Mouse (Mus musculus): ENCODE data around the gene Hoxb1. TPM values are rescaled to one million over a fixed set of nuclear protein-coding genes. Genes with fewer than 3 reads are reported as not detected.

Gene Hoxb1
- polyA plus RNA-seq, 1 experiment from 2014 or later = 0.12 TPM

MicroRNAs encoded within 50 kb of the gene (microRNA counts, 519-probe panel; counts per million panel counts)
- microRNA mmu-miR-10a = 5,339 counts per million, percentile 99 among the panel's probes with 10 or more counts

Small RNA genes within 50 kb of the gene (microRNA-seq; reads per million reads assigned to microRNA genes)
- 163,530 reads per million, percentile 100 among the genes with 10 or more reads in this experiment for gene Mir10a

Other genes starting within 250 kb of the Hoxb1 start
- not detected in 2 replicates for gene Ttll6, start 232.0 kb upstream of the Hoxb1 start, polyA plus RNA-seq (2015; fragmentation: Nextera tagmentation; extraction: Ambion mirVana)
- not detected in 2 replicates for gene Hoxb13, start 171.4 kb upstream of the Hoxb1 start, polyA plus RNA-seq (2015; fragmentation: Nextera tagmentation; extraction: Ambion mirVana)
- 21.5 and 24.5 TPM in 2 replicates for gene Hoxb9, start 94.3 kb upstream of the Hoxb1 start, polyA plus RNA-seq (2015; fragmentation: Nextera tagmentation; extraction: Ambion mirVana)
- 9.5 and 12.9 TPM in 2 replicates for gene Hoxb8, start 83.8 kb upstream of the Hoxb1 start, polyA plus RNA-seq (2015; fragmentation: Nextera tagmentation; extraction: Ambion mirVana)
- 60.9 and 68.3 TPM in 2 replicates for gene Hoxb7, start 79.1 kb upstream of the Hoxb1 start, polyA plus RNA-seq (2015; fragmentation: Nextera tagmentation; extraction: Ambion mirVana)
- 50.3 and 55.7 TPM in 2 replicates for gene Hoxb6, start 73.3 kb upstream of the Hoxb1 start, polyA plus RNA-seq (2015; fragmentation: Nextera tagmentation; extraction: Ambion mirVana)
- 19.2 and 24.3 TPM in 2 replicates for gene Hoxb5, start 62.4 kb upstream of the Hoxb1 start, polyA plus RNA-seq (2015; fragmentation: Nextera tagmentation; extraction: Ambion mirVana)
- 4.1 and 6.2 TPM in 2 replicates for gene Hoxb4, start 47.5 kb upstream of the Hoxb1 start, polyA plus RNA-seq (2015; fragmentation: Nextera tagmentation; extraction: Ambion mirVana)
- 3.7 and 4.3 TPM in 2 replicates for gene Hoxb3, start 42.4 kb upstream of the Hoxb1 start, polyA plus RNA-seq (2015; fragmentation: Nextera tagmentation; extraction: Ambion mirVana)
- 34.4 and 36.1 TPM in 2 replicates for gene Hoxb2, start 15.2 kb upstream of the Hoxb1 start, polyA plus RNA-seq (2015; fragmentation: Nextera tagmentation; extraction: Ambion mirVana)
- gene Skap1, start 98.8 kb downstream of the Hoxb1 start, polyA plus RNA-seq (2015; fragmentation: Nextera tagmentation; extraction: Ambion mirVana) = 10.1 and 12.3 TPM in 2 replicates